Mouse (Mus musculus): ENCODE data around the gene Olfr133. TPM values are rescaled to one million over a fixed set of nuclear protein-coding genes. Genes with fewer than 3 reads are reported as not detected.
"Not testable (repeated sequence)": the region's sequence is repeated elsewhere in the genome, so short reads cannot be mapped to it uniquely, and the experiment has no call there.

Olfr133 gene
- polyA plus RNA-seq (2015; fragmentation: Nextera tagmentation; extraction: Ambion mirVana) = not detected in 2 replicates

DNA sequence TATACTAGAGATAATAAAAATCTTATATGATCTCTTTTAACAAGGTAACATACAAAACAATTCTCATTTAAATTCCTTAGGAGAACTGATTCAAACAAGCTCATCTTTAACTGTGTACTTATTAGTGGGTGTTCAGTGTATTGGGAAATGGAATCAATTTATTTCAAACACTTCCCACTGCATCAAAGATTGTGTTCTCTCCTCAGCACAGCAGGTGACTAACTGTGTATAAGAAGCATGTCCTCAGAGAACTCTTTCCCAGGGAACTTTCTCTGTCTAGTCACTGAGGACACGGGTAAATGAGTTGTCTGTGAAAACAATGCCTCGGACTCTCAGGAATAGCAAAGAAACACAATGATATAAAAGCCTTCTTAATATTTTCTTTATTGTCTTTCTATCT lies at the start of gene Olfr133:
TSS of gene Olfr133 (plus strand) at position 301 of the 400 bp plus-strand sequence.
- Histone ChIP-seq H3K27ac (replicated peaks) (no peak within 1 kb of the TSS), H3K36me3 (no peaks in the 10 kb centered on the region), H3K9me3 (peaks cover 8% of the 10 kb centered on the region; the same call in 1 of the 2 replicates), H3K27me3 (replicated peaks) (no peaks in the 10 kb centered on the region), H3K9ac (no peak within 1 kb of the TSS), H3K4me1 (no peaks in the 10 kb centered on the region), H3K4me3 (no peak within 1 kb of the TSS), H3K4me2 (no peak within 1 kb of the TSS)
- WGBS = 70% methylated on average over 2 of the region's 2 CpGs
- no peak for ATAC-seq (ENCODE audit: extremely low read depth, insufficient number of reproducible peaks, low FRiP score, low TSS enrichment)

DNA sequence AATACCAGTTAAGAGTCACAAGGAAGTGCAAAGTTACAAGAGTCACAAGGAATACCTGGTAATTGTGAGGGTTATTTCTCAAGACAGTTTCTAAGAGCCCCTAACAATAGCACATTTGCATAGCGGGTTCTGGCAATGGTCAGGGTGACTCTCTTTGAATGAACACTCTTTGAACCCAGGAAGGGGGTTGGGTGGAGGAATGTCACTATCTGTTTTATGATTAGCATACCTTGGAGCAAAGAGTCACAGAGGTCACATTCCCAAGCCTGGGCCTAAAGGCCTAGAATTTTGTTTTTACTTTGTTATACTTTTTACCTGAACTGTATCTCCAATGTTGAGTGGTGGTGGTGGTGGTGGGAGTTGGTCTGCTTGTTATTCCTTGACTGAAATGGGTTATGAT lies 20.9 kb upstream of the Olfr133 start:
- H3K9ac ChIP-seq, H3K4me2 ChIP-seq: not testable (repeated sequence)
- 53% methylated on average over 1 of the region's 1 CpGs for WGBS

DNA sequence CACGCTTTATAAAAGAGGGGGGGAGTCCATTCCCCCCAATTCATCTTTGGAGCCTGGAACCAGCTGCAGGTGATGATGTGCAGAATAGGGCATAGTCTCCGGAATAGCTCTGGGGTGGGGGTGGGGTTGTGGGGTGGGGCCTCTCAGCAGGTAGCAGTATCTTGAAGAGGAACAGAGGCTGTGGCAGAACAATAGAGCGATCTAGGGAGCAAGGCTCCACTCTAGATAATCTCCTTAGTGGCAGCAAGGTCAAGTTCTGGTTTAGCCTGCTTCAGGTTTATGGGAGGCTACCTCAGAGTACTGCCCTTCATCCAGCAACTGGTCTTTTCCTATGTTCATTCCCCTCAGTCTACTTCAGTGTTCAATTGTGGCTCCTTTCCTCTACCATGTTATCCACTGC lies 19.7 kb upstream of the Olfr133 start:
- H3K27ac ChIP-seq (replicated peaks); ATAC-seq (ENCODE audit: extremely low read depth, insufficient number of reproducible peaks, low FRiP score, low TSS enrichment): not testable (repeated sequence)
- WGBS = 54% methylated on average over 3 of the region's 3 CpGs

More for the DNA sequence above, 20.9 kb upstream of the Olfr133 start:
- H3K4me3 ChIP-seq; H3K36me3 ChIP-seq; H3K27ac ChIP-seq (replicated peaks); ATAC-seq (ENCODE audit: extremely low read depth, insufficient number of reproducible peaks, low FRiP score, low TSS enrichment); H3K27me3 ChIP-seq (replicated peaks); H3K4me1 ChIP-seq: not testable (repeated sequence)
- H3K9me3 ChIP-seq = peaks cover 22% of the 10 kb centered on the region; the same call in 1 of the 2 replicates

DNA sequence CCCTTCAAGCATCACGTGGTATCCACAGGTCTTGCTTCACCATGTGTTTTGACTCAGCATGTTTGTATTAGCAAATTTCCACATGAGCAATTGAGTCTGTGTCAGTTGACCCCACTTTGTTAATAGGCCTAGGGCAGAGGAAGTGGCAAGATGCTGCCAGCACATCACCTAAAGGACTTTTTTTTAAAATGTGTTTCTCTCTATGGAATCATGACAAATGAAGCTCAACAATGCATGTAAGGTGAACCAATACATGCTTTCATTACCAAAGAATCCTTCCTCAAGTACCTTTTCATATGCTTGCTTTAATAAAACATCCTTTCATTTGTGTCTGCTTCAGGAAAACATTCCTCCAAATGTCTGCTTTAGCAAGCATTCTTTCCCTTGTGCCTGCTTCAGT lies 10.7 kb upstream of the Olfr133 start, which contains the start of gene Olfr132:
TSS of gene Olfr132 (minus strand) at position 101 of the 400 bp plus-strand sequence.
- no peak for ATAC-seq (ENCODE audit: extremely low read depth, insufficient number of reproducible peaks, low FRiP score, low TSS enrichment)
- Histone ChIP-seq H3K36me3 (no peaks in the 10 kb centered on the region), H3K4me2 (no peak within 1 kb of the TSS), H3K4me1 (no peaks in the 10 kb centered on the region), H3K9me3 (no peaks in the 10 kb centered on the region), H3K9ac (no peak within 1 kb of the TSS), H3K4me3 (no peak within 1 kb of the TSS), H3K27ac (replicated peaks) (no peak within 1 kb of the TSS), H3K27me3 (replicated peaks) (no peaks in the 10 kb centered on the region)
- 60% methylated on average over 1 of the region's 1 CpGs for WGBS

More for the DNA sequence above, 19.7 kb upstream of the Olfr133 start:
- not testable (repeated sequence) for H3K9ac ChIP-seq; H3K4me1 ChIP-seq; H3K27me3 ChIP-seq (replicated peaks); H3K4me3 ChIP-seq; H3K36me3 ChIP-seq; H3K4me2 ChIP-seq
- H3K9me3 ChIP-seq = peaks cover 22% of the 10 kb centered on the region; the same call in 1 of the 2 replicates

DNA sequence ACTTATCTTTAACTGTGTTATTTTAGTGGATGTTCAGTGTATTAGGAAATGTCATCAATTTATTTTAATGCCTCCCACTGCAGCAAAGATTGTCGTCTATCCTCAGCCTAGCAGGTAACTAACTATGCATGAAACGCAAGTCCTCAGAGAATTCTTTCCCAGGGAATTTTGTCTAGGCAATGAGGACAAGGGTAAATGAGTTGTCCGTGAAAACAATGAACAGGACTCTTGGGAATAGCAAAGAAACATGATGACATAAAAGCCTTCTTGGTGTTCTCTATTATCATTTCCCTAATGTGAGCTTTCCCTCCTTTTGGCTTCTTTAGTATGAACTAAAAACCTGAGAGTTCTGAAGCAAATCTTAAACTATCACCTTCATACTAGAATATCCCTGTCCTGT lies 26.0 kb downstream of the Olfr133 start, which contains the start of gene Olfr134:
TSS of gene Olfr134 (plus strand) at position 301 of the 400 bp plus-strand sequence.
- 0 out of 2 replicates have a peak, but pooled peaks cover 8% of the 10 kb centered on the region for H3K9me3 ChIP-seq
- H3K27me3 ChIP-seq (replicated peaks) = no peaks in the 10 kb centered on the region
- ATAC-seq (ENCODE audit: extremely low read depth, insufficient number of reproducible peaks, low FRiP score, low TSS enrichment) = no peak
- no peak within 1 kb of the TSS for H3K27ac ChIP-seq (replicated peaks)
- H3K9ac ChIP-seq = no peak within 1 kb of the TSS
- no peaks in the 10 kb centered on the region for H3K36me3 ChIP-seq
- H3K4me1 ChIP-seq = no peaks in the 10 kb centered on the region
- no peak within 1 kb of the TSS for H3K4me2 ChIP-seq
- WGBS = 58% methylated on average over 3 of the region's 3 CpGs
- H3K4me3 ChIP-seq = no peak within 1 kb of the TSS

Other genes starting within 250 kb of the Olfr133 start
- not detected in 2 replicates for gene Olfr127, start 244.8 kb upstream of the Olfr133 start, polyA plus RNA-seq (2015; fragmentation: Nextera tagmentation; extraction: Ambion mirVana)
- gene Olfr128, start 224.7 kb upstream of the Olfr133 start, polyA plus RNA-seq (2015; fragmentation: Nextera tagmentation; extraction: Ambion mirVana) = not detected in 2 replicates
- gene Olfr761, start 192.2 kb upstream of the Olfr133 start, polyA plus RNA-seq (2015; fragmentation: Nextera tagmentation; extraction: Ambion mirVana) = not detected in 2 replicates
- not detected in 2 replicates for gene Olfr129, start 85.2 kb upstream of the Olfr133 start, polyA plus RNA-seq (2015; fragmentation: Nextera tagmentation; extraction: Ambion mirVana)
- not detected in 2 replicates for gene Olfr130, start 81.4 kb upstream of the Olfr133 start, polyA plus RNA-seq (2015; fragmentation: Nextera tagmentation; extraction: Ambion mirVana)
- not detected in 2 replicates for gene Olfr131, start 56.6 kb upstream of the Olfr133 start, polyA plus RNA-seq (2015; fragmentation: Nextera tagmentation; extraction: Ambion mirVana)
- not detected in 2 replicates for gene Olfr132, start 10.8 kb upstream of the Olfr133 start, polyA plus RNA-seq (2015; fragmentation: Nextera tagmentation; extraction: Ambion mirVana)
- gene Olfr134, start 26.1 kb downstream of the Olfr133 start, polyA plus RNA-seq (2015; fragmentation: Nextera tagmentation; extraction: Ambion mirVana) = not detected in 2 replicates
- not detected in 2 replicates for gene Olfr135, start 59.1 kb downstream of the Olfr133 start, polyA plus RNA-seq (2015; fragmentation: Nextera tagmentation; extraction: Ambion mirVana)
- gene Olfr138, start 115.8 kb downstream of the Olfr133 start, polyA plus RNA-seq (2015; fragmentation: Nextera tagmentation; extraction: Ambion mirVana) = not detected in 2 replicates
- gene Olfr137, start 162.3 kb downstream of the Olfr133 start, polyA plus RNA-seq (2015; fragmentation: Nextera tagmentation; extraction: Ambion mirVana) = not detected in 2 replicates
- not detected in 2 replicates for gene Olfr136, start 184.6 kb downstream of the Olfr133 start, polyA plus RNA-seq (2015; fragmentation: Nextera tagmentation; extraction: Ambion mirVana)